Mouse (Mus musculus) cerebellum, adult 9-11 months (tissue): ENCODE results near the gene Nat8f7.
A peak's percentile ranks its signal among the peaks of the same experiment; 100 is the strongest.
"Not testable (repeated sequence)": the region's sequence is repeated elsewhere in the genome, so short reads cannot be mapped to it uniquely, and the experiment has no call there.

Experiments
- DNase-seq: peaks from one replicate; pipeline ENCODE4 v3.0.0; 2022

Nat8f7 gene

GRCm38 (mm10) chr6:85713105-85713504, at the start of gene Nat8f7:
Nat8f7 (minus strand) TSS chr6:85713205.
- DNase-seq: not testable (repeated sequence)

- DNase-seq: not testable (repeated sequence)
These were observed 49.7 kb upstream of the Nat8f7 start for GRCm38 (mm10) chr6:85762678-85763077.

GRCm38 (mm10) chr6:85755705-85756249, 42.8 kb upstream of the Nat8f7 start:
- DNase-seq: not testable (repeated sequence)

GRCm38 (mm10) chr6:85709607-85710006, 3.4 kb downstream of the Nat8f7 start:
- not testable (repeated sequence) for DNase-seq

GRCm38 (mm10) chr6:85709206-85709605, 3.8 kb downstream of the Nat8f7 start:
- DNase-seq: peak; percentile 38

GRCm38 (mm10) chr6:85701943-85702342, 11.1 kb downstream of the Nat8f7 start:
- peak; percentile 3 for DNase-seq
